Mouse (Mus musculus) cerebellum, postnatal 36 days (tissue): Measurements from ENCODE around the gene Csrnp1.
A peak's percentile ranks its signal among the peaks of the same experiment; 100 is the strongest.

Experiments used
- DNase-seq, 2 experiments: peaks; one replicate each; pipeline ENCODE4 v3.0.0; 2021 to 2022; ENCODE audit warnings: mixed read lengths in 2 of 2

Gene Csrnp1

GRCm38 (mm10) chr9:119976704-119977556 lies 7.5 kb downstream of the Csrnp1 start:
- no peak for DNase-seq

GRCm38 (mm10) chr9:119975286-119975685 lies 9.2 kb downstream of the Csrnp1 start:
- no peak for DNase-seq

GRCm38 (mm10) chr9:119974609-119975008 lies 9.8 kb downstream of the Csrnp1 start:
- DNase-seq: no peak

- DNase-seq: peak in 1 of 2 experiments; percentile 39
Measured at GRCm38 (mm10) chr9:119973869-119974520, 10.5 kb downstream of the Csrnp1 start.

- peak in 1 of 2 experiments; percentile 20 for DNase-seq
Measured at GRCm38 (mm10) chr9:119973281-119973680, 11.2 kb downstream of the Csrnp1 start.

GRCm38 (mm10) chr9:119972582-119972981 lies 11.9 kb downstream of the Csrnp1 start:
- peak; percentile 60 for DNase-seq

GRCm38 (mm10) chr9:119972166-119972565 lies 12.3 kb downstream of the Csrnp1 start:
- DNase-seq: no peak

- peak; percentile 81 to 86 for DNase-seq
Measured at GRCm38 (mm10) chr9:119970763-119971656, 13.4 kb downstream of the Csrnp1 start.

- DNase-seq: peak; percentile 77 to 79
Measured at GRCm38 (mm10) chr9:119970221-119970620, 14.2 kb downstream of the Csrnp1 start.

GRCm38 (mm10) chr9:119969811-119970210 lies 14.6 kb downstream of the Csrnp1 start:
- DNase-seq: no peak

- DNase-seq: no peak
Measured at GRCm38 (mm10) chr9:119966221-119966910, 18.1 kb downstream of the Csrnp1 start.

- DNase-seq: no peak
Measured at GRCm38 (mm10) chr9:119965186-119965585, 19.3 kb downstream of the Csrnp1 start.

- no peak for DNase-seq
Measured at GRCm38 (mm10) chr9:119964206-119964605, 20.3 kb downstream of the Csrnp1 start.

- peak; percentile 56 to 68 for DNase-seq
Measured at GRCm38 (mm10) chr9:119962987-119963667, 21.3 kb downstream of the Csrnp1 start.

GRCm38 (mm10) chr9:119962216-119962615 lies 22.2 kb downstream of the Csrnp1 start:
- no peak for DNase-seq

- no peak for DNase-seq
Measured at GRCm38 (mm10) chr9:119958835-119959234, 25.6 kb downstream of the Csrnp1 start.

GRCm38 (mm10) chr9:119951388-119951787 lies 33.1 kb downstream of the Csrnp1 start:
- DNase-seq: no peak

GRCm38 (mm10) chr9:119950434-119950833 lies 34.0 kb downstream of the Csrnp1 start:
- DNase-seq: no peak

- DNase-seq: no peak
Measured at GRCm38 (mm10) chr9:119948804-119949203, 35.7 kb downstream of the Csrnp1 start.

GRCm38 (mm10) chr9:119945173-119945900 lies 39.1 kb downstream of the Csrnp1 start:
- no peak for DNase-seq

- no peak for DNase-seq
Measured at GRCm38 (mm10) chr9:119943326-119943725, 41.1 kb downstream of the Csrnp1 start.
